Mouse (Mus musculus) MEL (cell line): Measurements from ENCODE around the gene Cntn5. TPM values are rescaled to one million over a fixed set of nuclear protein-coding genes. Genes with fewer than 3 reads are reported as not detected.

Experiments used
- DNase-seq: peaks from one replicate; pipeline ENCODE4 v3.0.0; 2011; ENCODE audit warnings: low read depth, low spot score
- H3K27ac ChIP-seq: 2 replicates; pipeline ENCODE4 v1.5.1; 2012; ENCODE audit warnings: low read depth, mild to moderate bottlenecking, control low read depth, low read length, moderate library complexity; ENCODE audit not compliant: control insufficient read depth
- H3K27me3 ChIP-seq, 2 experiments: fragments of 150-350 bp in 1 of 2; sonication (generic) in 1 of 2; 2 replicates each; pipeline ENCODE4 v1.6.1; 2012; ENCODE audit warnings: low read length in 2 of 2, mild to moderate bottlenecking in 2 of 2, improper control_type of control experiment in 1 of 2, moderate library complexity in 1 of 2; ENCODE audit not compliant: insufficient read depth in 2 of 2, control insufficient read depth in 1 of 2
- H3K36me3 ChIP-seq, 2 experiments: 2 replicates each; pipeline ENCODE4 v1.6.1; 2012 to 2014; ENCODE audit warnings: low read length in 2 of 2, improper control_type of control experiment in 1 of 2, inconsistent platforms in 1 of 2, mild to moderate bottlenecking in 1 of 2; ENCODE audit not compliant: insufficient read depth in 2 of 2, control insufficient read depth in 1 of 2
- H3K4me1 ChIP-seq, 2 experiments: fragments of 150-350 bp in 1 of 2; sonication (generic) in 1 of 2; 2 replicates each; pipeline ENCODE4 v1.6.1; 2012; ENCODE audit warnings: low read length in 2 of 2, improper control_type of control experiment in 1 of 2, mild to moderate bottlenecking in 1 of 2; ENCODE audit not compliant: insufficient read depth in 2 of 2, control insufficient read depth in 1 of 2
- H3K4me3 ChIP-seq, 2 experiments: fragments of 150-350 bp in 1 of 2; sonication (generic) in 1 of 2; 2 replicates each; pipeline ENCODE4 v1.5.1; 2012; ENCODE audit warnings: low read depth in 2 of 2, low read length in 2 of 2, mild to moderate bottlenecking in 2 of 2, moderate library complexity in 2 of 2, control low read depth in 1 of 2, improper control_type of control experiment in 1 of 2; ENCODE audit not compliant: control insufficient read depth in 1 of 2, insufficient read depth in 1 of 2
- H3K79me2 ChIP-seq: 2 replicates; pipeline ENCODE4 v1.6.1; 2012; ENCODE audit warnings: mild to moderate bottlenecking, low read length, moderate library complexity; ENCODE audit not compliant: control insufficient read depth, poor library complexity, insufficient read depth
- H3K9ac ChIP-seq: 2 replicates; pipeline ENCODE4 v1.6.1; 2012; ENCODE audit warnings: low read depth, mild to moderate bottlenecking, control low read depth, low read length, moderate library complexity; ENCODE audit not compliant: control insufficient read depth, poor library complexity, severe bottlenecking
- H3K9me3 ChIP-seq: fragments of 150-350 bp; sonication (generic); replicated peaks from 2 replicates; pipeline ENCODE4 v1.6.1; 2012; ENCODE audit warnings: mild to moderate bottlenecking, low read length, improper control_type of control experiment, moderate library complexity; ENCODE audit not compliant: insufficient read depth
- CHD2 ChIP-seq: IDR thresholded peaks from 2 replicates; pipeline ENCODE4 v1.6.1; 2011; ENCODE audit warnings: low read length, improper control_type of control experiment
- EP300 ChIP-seq, 2 experiments: IDR thresholded peaks; 2 replicates each; pipeline ENCODE4 v1.6.1; 2011; ENCODE audit warnings: improper control_type of control experiment in 2 of 2, low read length in 2 of 2, low read depth in 1 of 2, mild to moderate bottlenecking in 1 of 2
- HCFC1 ChIP-seq: IDR thresholded peaks from 2 replicates; pipeline ENCODE4 v1.6.1; 2012; ENCODE audit warnings: low read depth, mild to moderate bottlenecking, inconsistent platforms, low read length, improper control_type of control experiment, moderate library complexity
- JUND ChIP-seq: IDR thresholded peaks from 2 replicates; pipeline ENCODE4 v1.6.1; 2011; ENCODE audit warnings: low read depth, mild to moderate bottlenecking, improper control_type of control experiment, low read length
- MAX ChIP-seq: IDR thresholded peaks from 2 replicates; pipeline ENCODE4 v1.6.1; 2011; ENCODE audit warnings: low read length, improper control_type of control experiment
- MEF2A ChIP-seq: IDR thresholded peaks from 2 replicates; pipeline ENCODE4 v1.6.1; 2014; ENCODE audit warnings: low read depth, mild to moderate bottlenecking, inconsistent platforms, low read length, improper control_type of control experiment; ENCODE audit not compliant: poor library complexity, insufficient replicate concordance, severe bottlenecking; ENCODE audit errors: extremely low read depth
- MYB ChIP-seq: IDR thresholded peaks from 2 replicates; pipeline ENCODE4 v1.6.1; 2011; ENCODE audit warnings: mild to moderate bottlenecking, low read depth, low read length, improper control_type of control experiment
- NRF1 ChIP-seq: IDR thresholded peaks from 2 replicates; pipeline ENCODE4 v1.6.1; 2014; ENCODE audit warnings: low read depth, mild to moderate bottlenecking, inconsistent platforms, low read length, improper control_type of control experiment, moderate library complexity; ENCODE audit not compliant: poor library complexity, insufficient read depth, severe bottlenecking
- POLR2A ChIP-seq, 2 experiments: IDR thresholded peaks; 2 replicates each; pipeline ENCODE4 v1.6.1; 2011 to 2012; ENCODE audit warnings: low read length in 2 of 2, mild to moderate bottlenecking in 2 of 2, control low read depth in 1 of 2, improper control_type of control experiment in 1 of 2, low read depth in 1 of 2, moderate library complexity in 1 of 2; ENCODE audit not compliant: control insufficient read depth in 1 of 2, insufficient read depth in 1 of 2, poor library complexity in 1 of 2
- POLR2AphosphoS5 ChIP-seq: IDR thresholded peaks from 2 replicates; pipeline ENCODE4 v1.6.1; 2012; ENCODE audit warnings: low read depth, borderline replicate concordance, mild to moderate bottlenecking, inconsistent platforms, low read length, moderate library complexity, mixed read lengths
- RAD21 ChIP-seq: IDR thresholded peaks from 2 replicates; pipeline ENCODE4 v1.6.1; 2011; ENCODE audit warnings: mild to moderate bottlenecking, low read depth, low read length, improper control_type of control experiment
- SMC3 ChIP-seq: IDR thresholded peaks from 2 replicates; pipeline ENCODE4 v1.6.1; 2011; ENCODE audit warnings: low read depth, low read length, improper control_type of control experiment
- TAL1 ChIP-seq: IDR thresholded peaks from 2 replicates; pipeline ENCODE4 v1.6.1; 2012; ENCODE audit warnings: mild to moderate bottlenecking, inconsistent platforms, low read length, moderate library complexity, mixed read lengths
- TCF12 ChIP-seq: IDR thresholded peaks from 2 replicates; pipeline ENCODE4 v1.6.1; 2014; ENCODE audit warnings: low read depth, mild to moderate bottlenecking, inconsistent platforms, low read length, improper control_type of control experiment, moderate library complexity
- UBTF ChIP-seq: IDR thresholded peaks from 2 replicates; pipeline ENCODE4 v1.6.1; 2012; ENCODE audit warnings: low read depth, mild to moderate bottlenecking, inconsistent platforms, low read length, improper control_type of control experiment, moderate library complexity, borderline replicate concordance; ENCODE audit not compliant: insufficient read depth
- ZNF384 ChIP-seq: IDR thresholded peaks from 2 replicates; pipeline ENCODE4 v1.6.1; 2012; ENCODE audit warnings: low read depth, mild to moderate bottlenecking, inconsistent platforms, low read length, improper control_type of control experiment
- polyA plus RNA-seq, 2 experiments: library from polyadenylated mRNA; stranded (reverse) in 1 of 2; unstranded in 1 of 2; fragments of >175 nt in 1 of 2; fragments of >200 nt in 1 of 2; gene quantifications; 2 replicates each; pipeline versions ENCODE4 v1.2.1 to v1.2.4; 2012; ENCODE audit warnings: low replicate concordance in 2 of 2, low read depth in 1 of 2; ENCODE audit not compliant: insufficient read length in 2 of 2, insufficient read depth in 1 of 2, missing spikeins in 1 of 2
- total RNA-seq: library from RNA; depleted of rRNA; stranded (reverse); fragments of 300-350 nt; gene quantifications from 2 replicates; pipeline ENCODE4 v1.2.3, GENCODE M21; 2012

Gene Cntn5
- total and polyA plus RNA-seq, 3 experiments = not detected

DNA sequence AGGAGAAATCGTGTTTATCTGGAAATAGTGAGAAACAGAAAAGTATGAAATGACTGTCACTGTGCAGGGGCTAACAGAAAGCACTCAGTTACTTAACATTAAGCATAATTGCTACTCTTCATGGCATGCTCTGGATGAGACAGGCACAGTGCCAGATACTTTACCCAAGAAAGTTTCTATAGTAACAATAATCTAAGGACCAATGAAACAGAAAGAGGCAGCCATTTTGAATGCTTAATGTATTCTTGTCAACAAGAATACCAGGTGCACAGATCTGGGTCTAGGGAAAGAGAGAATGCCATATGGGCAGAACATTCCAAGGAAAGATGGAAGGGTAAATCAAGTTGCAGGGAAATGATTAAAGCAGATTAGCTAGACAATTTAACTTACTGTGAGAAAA is 1045.3 kb downstream of the Cntn5 start:
- H3K27me3 ChIP-seq = no peaks in the 10 kb centered on the region
- H3K9me3 ChIP-seq = no peaks in the 10 kb centered on the region
- no peaks in the 10 kb centered on the region for H3K79me2 ChIP-seq
- no peaks in the 10 kb centered on the region for H3K36me3 ChIP-seq
- DNase-seq = no peak
- no peak for TF ChIP-seq UBTF
- no peak for TF ChIP-seq POLR2AphosphoS5
- no peak for TF ChIP-seq MEF2A
- TF ChIP-seq HCFC1 = no peak
- H3K27ac ChIP-seq = no peak overlapping the region
- H3K9ac ChIP-seq = no peak overlapping the region
- no peaks in the 10 kb centered on the region for H3K4me1 ChIP-seq
- no peak overlapping the region for H3K4me3 ChIP-seq

DNA sequence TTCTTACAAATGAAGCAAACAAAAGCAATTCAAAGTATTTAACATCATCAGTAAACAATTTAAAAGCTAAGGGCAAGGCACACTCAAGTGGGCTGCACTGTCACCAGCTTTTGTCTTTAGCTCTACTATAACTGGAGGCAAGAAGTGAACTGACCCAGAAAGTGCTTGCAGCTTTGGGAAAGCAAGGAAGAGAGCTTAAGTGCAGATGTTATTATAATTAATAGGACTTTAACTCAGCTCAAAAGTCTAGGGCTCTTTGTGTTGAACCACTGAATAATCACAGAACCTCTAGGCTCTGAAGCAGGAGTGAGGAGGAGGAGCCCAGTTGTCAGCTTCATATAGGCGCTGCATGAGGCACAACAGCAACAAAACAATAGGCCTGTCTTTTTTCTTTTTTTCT is 1049.8 kb downstream of the Cntn5 start:
- DNase-seq = no peak
- H3K27me3 ChIP-seq = no peaks in the 10 kb centered on the region
- no peaks in the 10 kb centered on the region for H3K79me2 ChIP-seq
- no peak overlapping the region for H3K4me3 ChIP-seq
- no peaks in the 10 kb centered on the region for H3K4me1 ChIP-seq
- no peak overlapping the region for H3K9ac ChIP-seq
- H3K9me3 ChIP-seq = no peaks in the 10 kb centered on the region
- no peaks in the 10 kb centered on the region for H3K36me3 ChIP-seq
- no peak overlapping the region for H3K27ac ChIP-seq
- TF ChIP-seq JUND (no peak), SMC3 (no peak)

DNA sequence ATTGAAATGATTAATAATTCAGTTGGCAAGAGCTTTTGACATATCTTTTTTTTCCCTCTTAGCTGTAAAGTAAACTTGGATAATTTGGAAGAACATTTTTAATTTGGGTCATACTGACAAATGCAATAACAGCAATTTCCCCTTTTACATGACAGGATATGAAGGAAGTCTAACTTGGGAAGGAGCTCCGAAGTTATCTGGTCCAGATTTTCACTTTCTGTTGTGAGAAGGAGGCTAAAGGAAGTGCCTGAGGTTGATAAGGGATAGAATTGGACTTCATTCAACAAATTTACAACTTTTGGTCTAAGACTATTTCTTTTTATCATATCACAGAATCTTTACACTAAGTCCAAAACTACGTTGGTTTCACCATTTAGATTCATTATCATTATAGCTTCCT is 1074.3 kb downstream of the Cntn5 start:
- no peak overlapping the region for H3K9ac ChIP-seq
- TF ChIP-seq CHD2 (no peak), TAL1 (no peak), POLR2A (IDR thresholded peaks at IDR 0.05; ENCODE audit: control insufficient read depth in 1 of 2, insufficient read depth in 1 of 2, low read depth in 1 of 2, low read length in 2 of 2, poor library complexity in 1 of 2) (no peak), EP300 (IDR thresholded peaks at IDR 0.05; ENCODE audit: low read depth in 1 of 2, low read length in 2 of 2) (peak; percentile 15 to 54; a peak in 2 of 4 replicates), MYB (no peak), NRF1 (no peak), ZNF384 (no peak), UBTF (no peak), TCF12 (peak; percentile 15; the same call in 1 of the 2 replicates), MAX (no peak), RAD21 (no peak)
- TF ChIP-seq, all 39 proteins: peak for 2
- H3K36me3 ChIP-seq = no peaks in the 10 kb centered on the region
- H3K27ac ChIP-seq = no peak overlapping the region
- no peaks in the 10 kb centered on the region for H3K27me3 ChIP-seq
- H3K9me3 ChIP-seq = no peaks in the 10 kb centered on the region; the same call in 1 of the 2 replicates
- no peaks in the 10 kb centered on the region for H3K79me2 ChIP-seq
- H3K4me3 ChIP-seq = no peak overlapping the region
- peak; percentile 23 for DNase-seq
- H3K4me1 ChIP-seq = no peaks in the 10 kb centered on the region
